Mouse (Mus musculus): ENCODE data around the gene Kirrel3. TPM values are rescaled to one million over a fixed set of nuclear protein-coding genes. Genes with fewer than 3 reads are reported as not detected.

Gene Kirrel3
- polyA plus RNA-seq, 1 experiment from 2014 or later = 1.3 TPM

DNA sequence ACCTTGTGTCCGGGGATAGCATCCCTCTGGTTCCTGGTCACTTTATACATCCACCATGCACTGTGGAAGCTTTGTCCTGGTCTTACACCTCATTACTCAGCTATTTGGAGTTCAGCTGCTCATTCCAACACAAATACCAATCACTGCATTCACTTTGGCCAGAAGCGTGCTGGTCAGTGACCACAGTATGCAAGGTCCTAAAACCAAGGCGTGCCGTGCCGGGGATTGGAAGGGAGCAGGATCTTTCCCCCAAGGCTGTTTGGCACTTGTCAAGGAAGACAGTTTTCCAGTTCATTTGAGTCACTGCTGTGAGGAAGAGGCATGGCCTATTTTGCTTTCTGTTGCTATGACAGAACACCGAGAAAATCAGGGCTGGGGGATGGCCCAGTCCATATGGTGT, 546.8 kb downstream of the Kirrel3 start:
- H3K27me3 ChIP-seq (replicated peaks) = peaks cover 5% of the 10 kb centered on the region; the same call in 1 of the 2 replicates
- H3K9ac ChIP-seq = no peak overlapping the region
- no peak overlapping the region for H3K4me2 ChIP-seq
- ATAC-seq (ENCODE audit: insufficient number of reproducible peaks, low FRiP score) = no peak
- no peaks in the 10 kb centered on the region for H3K36me3 ChIP-seq
- peaks cover 12% of the 10 kb centered on the region for H3K4me1 ChIP-seq (replicated peaks)
- WGBS = 72% methylated on average over 6 of the region's 6 CpGs
- H3K9me3 ChIP-seq (replicated peaks) = 0 out of 2 replicates have a peak, but pooled peaks cover 2% of the 10 kb centered on the region
- no peak overlapping the region for H3K4me3 ChIP-seq
- no peak overlapping the region for H3K27ac ChIP-seq (ENCODE audit: poor library complexity, severe bottlenecking)

DNA sequence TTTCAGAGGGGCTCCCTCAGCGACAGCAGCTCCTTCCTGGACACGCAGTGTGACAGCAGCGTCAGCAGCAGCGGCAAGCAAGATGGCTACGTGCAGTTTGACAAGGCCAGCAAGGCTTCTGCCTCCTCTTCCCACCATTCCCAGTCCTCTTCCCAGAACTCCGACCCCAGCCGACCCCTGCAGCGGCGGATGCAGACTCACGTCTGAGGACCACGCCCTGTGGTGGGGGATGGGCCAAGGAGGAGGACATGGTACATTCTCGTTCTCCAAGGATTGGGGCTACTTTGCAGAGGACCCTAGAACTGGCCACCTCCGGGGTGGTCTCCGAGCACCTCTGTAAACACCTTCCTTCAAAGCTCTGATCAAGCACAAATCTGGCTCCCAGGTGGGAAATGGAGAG, 549.4 kb downstream of the Kirrel3 start:
- Histone ChIP-seq H3K27ac (ENCODE audit: poor library complexity, severe bottlenecking) (no peak overlapping the region), H3K4me3 (peak overlapping the region; percentile 5; the same call in 1 of the 2 replicates), H3K4me2 (peak overlapping the region; percentile 52), H3K9ac (no peak overlapping the region; the same call in 1 of the 2 replicates), H3K27me3 (replicated peaks) (0 out of 2 replicates have a peak, but pooled peaks cover 5% of the 10 kb centered on the region), H3K4me1 (replicated peaks) (peaks cover 24% of the 10 kb centered on the region), H3K9me3 (replicated peaks) (0 out of 2 replicates have a peak, but pooled peaks cover 3% of the 10 kb centered on the region), H3K36me3 (no peaks in the 10 kb centered on the region)
- WGBS = 38% methylated on average over 14 of the region's 14 CpGs
- ATAC-seq (ENCODE audit: insufficient number of reproducible peaks, low FRiP score) = no peak

- Histone ChIP-seq H3K9ac (no peak overlapping the region; the same call in 1 of the 2 replicates), H3K27ac (ENCODE audit: poor library complexity, severe bottlenecking) (peak overlapping the region; percentile 84), H3K4me1 (replicated peaks) (peaks cover 58% of the 10 kb centered on the region), H3K9me3 (replicated peaks) (0 out of 2 replicates have a peak, but pooled peaks cover 3% of the 10 kb centered on the region), H3K4me2 (peak overlapping the region; percentile 8; the same call in 1 of the 2 replicates), H3K36me3 (no peaks in the 10 kb centered on the region), H3K27me3 (replicated peaks) (no peaks in the 10 kb centered on the region), H3K4me3 (no peak overlapping the region)
- WGBS = 24% methylated on average over 7 of the region's 7 CpGs
- peak; percentile 75 for ATAC-seq (ENCODE audit: insufficient number of reproducible peaks, low FRiP score)
These were observed 553.4 kb downstream of the Kirrel3 start for GRCm38 (mm10) chr9:35038922-35039586.

DNA sequence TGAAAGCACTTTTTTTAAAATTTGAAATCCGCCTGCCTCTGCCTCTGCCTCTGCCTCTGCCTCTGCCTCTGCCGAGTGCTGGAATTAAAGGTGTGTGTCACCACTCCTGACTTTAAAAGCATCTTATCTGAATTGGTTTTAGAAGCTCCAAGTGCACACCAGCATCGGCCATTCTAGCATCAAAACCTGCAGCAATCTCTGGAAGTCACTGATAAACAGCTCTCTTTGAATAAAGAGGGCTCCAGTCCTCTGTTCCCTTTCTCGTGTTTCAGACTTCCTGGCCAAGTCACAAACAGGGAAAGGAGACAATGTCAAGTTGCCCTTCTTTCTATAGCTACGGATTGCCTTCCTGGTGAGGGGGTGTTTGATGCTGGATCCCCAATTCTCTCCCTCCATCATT, 554.2 kb downstream of the Kirrel3 start:
- peaks cover 64% of the 10 kb centered on the region for H3K4me1 ChIP-seq (replicated peaks)
- 21% methylated on average over 5 of the region's 5 CpGs for WGBS
- ATAC-seq (ENCODE audit: insufficient number of reproducible peaks, low FRiP score) = no peak

DNA sequence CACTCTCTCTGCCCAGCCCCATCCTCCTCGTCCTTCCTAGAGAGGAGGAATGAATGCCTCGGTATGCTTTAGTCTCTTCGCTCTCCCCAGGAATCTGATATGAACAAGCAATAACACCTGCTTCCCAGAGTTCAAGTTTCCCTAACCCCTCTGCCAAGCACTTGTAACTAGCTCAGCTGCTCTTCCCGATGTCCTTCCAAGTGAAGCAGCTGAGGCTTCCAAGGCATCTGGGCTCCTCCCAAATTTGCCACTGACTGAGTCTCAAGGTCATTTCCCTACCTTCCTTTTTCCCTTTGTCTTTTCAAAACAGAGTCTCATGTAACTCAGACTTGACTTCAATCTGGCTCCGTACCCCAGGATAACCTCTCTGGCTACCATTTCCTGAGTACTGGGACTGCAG, 555.8 kb downstream of the Kirrel3 start:
- Histone ChIP-seq H3K4me2 (no peak overlapping the region), H3K36me3 (no peaks in the 10 kb centered on the region), H3K27ac (ENCODE audit: poor library complexity, severe bottlenecking) (0 out of 2 replicates have a peak overlapping the region, but pooled peaks have one; percentile 7), H3K9me3 (replicated peaks) (0 out of 2 replicates have a peak, but pooled peaks cover 3% of the 10 kb centered on the region), H3K9ac (no peak overlapping the region), H3K27me3 (replicated peaks) (no peaks in the 10 kb centered on the region), H3K4me1 (replicated peaks) (peaks cover 74% of the 10 kb centered on the region), H3K4me3 (no peak overlapping the region)
- WGBS = 55% methylated on average over 5 of the region's 5 CpGs
- ATAC-seq (ENCODE audit: insufficient number of reproducible peaks, low FRiP score) = no peak

More for the DNA sequence above, 554.2 kb downstream of the Kirrel3 start:
- H3K27ac ChIP-seq (ENCODE audit: poor library complexity, severe bottlenecking) = peak overlapping the region; percentile 61; the same call in 1 of the 2 replicates
- no peaks in the 10 kb centered on the region for H3K36me3 ChIP-seq
- 0 out of 2 replicates have a peak, but pooled peaks cover 3% of the 10 kb centered on the region for H3K9me3 ChIP-seq (replicated peaks)
- H3K9ac ChIP-seq = no peak overlapping the region
- no peak overlapping the region for H3K4me3 ChIP-seq
- no peak overlapping the region; the same call in 1 of the 2 replicates for H3K4me2 ChIP-seq
- H3K27me3 ChIP-seq (replicated peaks) = no peaks in the 10 kb centered on the region

GRCm38 (mm10) chr9:35043619-35044018, 557.9 kb downstream of the Kirrel3 start:
- ATAC-seq (ENCODE audit: insufficient number of reproducible peaks, low FRiP score) = no peak
- Histone ChIP-seq H3K4me1 (replicated peaks) (peaks cover 69% of the 10 kb centered on the region), H3K27ac (ENCODE audit: poor library complexity, severe bottlenecking) (no peak overlapping the region), H3K9me3 (replicated peaks) (no peaks in the 10 kb centered on the region), H3K4me2 (no peak overlapping the region), H3K9ac (no peak overlapping the region), H3K27me3 (replicated peaks) (0 out of 2 replicates have a peak, but pooled peaks cover 4% of the 10 kb centered on the region), H3K36me3 (peaks cover 13% of the 10 kb centered on the region), H3K4me3 (no peak overlapping the region)
- WGBS = 68% methylated on average over 7 of the region's 7 CpGs

- H3K4me1 ChIP-seq (replicated peaks) = peaks cover 60% of the 10 kb centered on the region
- no peak for ATAC-seq (ENCODE audit: insufficient number of reproducible peaks, low FRiP score)
- H3K9ac ChIP-seq = peak overlapping the region; percentile 26; the same call in 1 of the 2 replicates
- H3K9me3 ChIP-seq (replicated peaks) = no peaks in the 10 kb centered on the region
- no peak overlapping the region for H3K4me2 ChIP-seq
- 0 out of 2 replicates have a peak, but pooled peaks cover 8% of the 10 kb centered on the region for H3K27me3 ChIP-seq (replicated peaks)
- no peak overlapping the region for H3K4me3 ChIP-seq
- peaks cover 18% of the 10 kb centered on the region for H3K36me3 ChIP-seq
- no peak overlapping the region for H3K27ac ChIP-seq (ENCODE audit: poor library complexity, severe bottlenecking)
- WGBS = 13% methylated on average over 15 of the region's 15 CpGs
These were observed 558.8 kb downstream of the Kirrel3 start for GRCm38 (mm10) chr9:35044458-35044857.

DNA sequence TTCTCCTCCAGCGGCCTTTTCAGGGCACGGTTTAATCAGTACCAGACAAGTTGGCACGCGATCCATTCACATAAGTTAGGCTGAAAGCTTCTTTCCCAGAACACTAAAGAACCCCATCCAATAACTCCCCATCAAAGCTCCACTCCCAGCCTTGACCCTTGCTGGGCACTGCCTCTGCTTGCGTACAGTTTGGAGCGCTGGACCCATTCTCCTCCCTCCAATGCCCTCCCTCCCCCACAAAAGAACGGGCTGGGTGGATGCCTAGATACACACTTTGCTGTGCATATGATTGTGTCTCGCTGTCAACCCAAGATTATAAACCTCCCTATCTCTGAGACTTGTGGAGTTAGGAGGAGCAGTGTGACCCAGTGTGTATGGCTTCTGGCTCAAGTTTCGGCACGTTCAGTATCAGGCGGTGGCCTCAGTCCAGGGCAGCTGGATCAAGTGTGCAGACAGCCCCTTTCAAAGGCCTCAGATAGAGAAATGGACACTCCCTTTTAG, 559.4 kb downstream of the Kirrel3 start:
- Histone ChIP-seq H3K4me3 (no peak overlapping the region), H3K4me2 (peak overlapping the region; percentile 1; the same call in 1 of the 2 replicates), H3K27ac (ENCODE audit: poor library complexity, severe bottlenecking) (0 out of 2 replicates have a peak overlapping the region, but pooled peaks have one; percentile 17), H3K4me1 (replicated peaks) (peaks cover 56% of the 10 kb centered on the region), H3K9ac (no peak overlapping the region), H3K27me3 (replicated peaks) (0 out of 2 replicates have a peak, but pooled peaks cover 13% of the 10 kb centered on the region), H3K36me3 (peaks cover 18% of the 10 kb centered on the region), H3K9me3 (replicated peaks) (no peaks in the 10 kb centered on the region)
- 37% methylated on average over 11 of the region's 11 CpGs for WGBS
- ATAC-seq (ENCODE audit: insufficient number of reproducible peaks, low FRiP score) = peak; percentile 63

DNA sequence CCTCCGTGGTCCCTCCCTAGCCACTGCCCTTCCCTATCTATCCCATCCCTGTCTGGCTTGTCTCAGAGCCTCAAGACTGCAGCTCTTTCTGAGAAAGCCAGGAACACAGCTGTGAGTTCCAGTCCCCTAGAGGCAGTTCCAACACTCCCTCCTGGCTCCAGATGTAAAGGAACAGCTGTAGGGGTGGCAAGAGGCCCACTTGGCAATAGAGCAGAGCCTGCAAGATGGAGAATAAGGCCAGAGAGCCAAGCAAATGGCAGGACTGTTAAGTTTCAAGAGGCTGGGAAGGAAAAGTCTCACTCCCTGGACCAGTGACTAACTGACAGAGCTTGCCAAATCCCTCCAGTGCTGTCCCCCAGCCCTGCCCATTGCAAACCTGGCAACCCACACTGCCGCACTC, 560.1 kb downstream of the Kirrel3 start:
- Histone ChIP-seq H3K4me2 (peak overlapping the region; percentile 1; the same call in 1 of the 2 replicates), H3K36me3 (peaks cover 18% of the 10 kb centered on the region), H3K27ac (ENCODE audit: poor library complexity, severe bottlenecking) (0 out of 2 replicates have a peak overlapping the region, but pooled peaks have one; percentile 17), H3K9ac (no peak overlapping the region), H3K4me3 (no peak overlapping the region), H3K9me3 (replicated peaks) (no peaks in the 10 kb centered on the region), H3K4me1 (replicated peaks) (peaks cover 53% of the 10 kb centered on the region), H3K27me3 (replicated peaks) (0 out of 2 replicates have a peak, but pooled peaks cover 13% of the 10 kb centered on the region)
- peak; percentile 10 for ATAC-seq (ENCODE audit: insufficient number of reproducible peaks, low FRiP score)
- 49% methylated on average over 2 of the region's 2 CpGs for WGBS

DNA sequence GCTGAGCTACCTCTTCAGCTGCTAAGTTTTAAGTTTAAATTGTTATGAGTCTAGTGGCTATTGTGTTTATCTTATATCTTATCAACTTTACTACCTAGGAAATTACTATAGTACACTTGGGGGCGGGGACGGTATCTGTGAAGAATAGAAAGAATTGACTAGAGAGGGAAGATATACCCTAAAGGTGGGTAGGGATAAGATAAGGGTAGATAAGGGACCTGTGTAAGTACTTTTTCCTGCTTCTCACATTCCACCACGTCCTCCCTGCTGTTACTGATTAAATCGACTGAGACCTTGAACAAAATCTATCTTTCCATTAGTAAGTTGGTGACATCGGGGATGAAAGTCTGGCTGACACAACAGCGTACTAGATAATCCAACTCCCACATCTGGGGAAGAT, 562.8 kb downstream of the Kirrel3 start:
- Histone ChIP-seq H3K9me3 (replicated peaks) (no peaks in the 10 kb centered on the region), H3K4me1 (replicated peaks) (peaks cover 57% of the 10 kb centered on the region), H3K36me3 (peaks cover 29% of the 10 kb centered on the region), H3K27me3 (replicated peaks) (0 out of 2 replicates have a peak, but pooled peaks cover 13% of the 10 kb centered on the region), H3K9ac (no peak overlapping the region), H3K27ac (ENCODE audit: poor library complexity, severe bottlenecking) (no peak overlapping the region), H3K4me2 (no peak overlapping the region), H3K4me3 (no peak overlapping the region)
- 53% methylated on average over 6 of the region's 6 CpGs for WGBS
- no peak for ATAC-seq (ENCODE audit: insufficient number of reproducible peaks, low FRiP score)

GRCm38 (mm10) chr9:35049891-35050527, 564.3 kb downstream of the Kirrel3 start:
- H3K4me3 ChIP-seq = no peak overlapping the region
- WGBS = 86% methylated on average over 3 of the region's 3 CpGs
- peaks cover 42% of the 10 kb centered on the region for H3K4me1 ChIP-seq (replicated peaks)
- no peaks in the 10 kb centered on the region for H3K9me3 ChIP-seq (replicated peaks)
- no peak for ATAC-seq (ENCODE audit: insufficient number of reproducible peaks, low FRiP score)
- H3K9ac ChIP-seq = no peak overlapping the region
- H3K27ac ChIP-seq (ENCODE audit: poor library complexity, severe bottlenecking) = no peak overlapping the region
- 0 out of 2 replicates have a peak, but pooled peaks cover 13% of the 10 kb centered on the region for H3K27me3 ChIP-seq (replicated peaks)
- H3K4me2 ChIP-seq = no peak overlapping the region
- peaks cover 37% of the 10 kb centered on the region for H3K36me3 ChIP-seq

Data from heart, embryonic 12.5 days (tissue).